Mouse (Mus musculus) thymus, adult 2 months (tissue): ENCODE data around the gene Fosl1.
A peak's percentile ranks its signal among the peaks of the same experiment; 100 is the strongest.

Source experiments
- CTCF ChIP-seq: fragments of 200-500 bp; IDR thresholded peaks from 2 replicates; pipeline ENCODE4 v1.5.1; 2012; ENCODE audit warnings: mild to moderate bottlenecking, control low read depth, low read length, moderate library complexity, borderline replicate concordance; ENCODE audit not compliant: control insufficient read depth, poor library complexity, insufficient read depth; ENCODE audit errors: extremely low read depth
- POLR2A ChIP-seq: fragments of 200-500 bp; IDR thresholded peaks from 2 replicates; pipeline ENCODE4 v1.6.1; 2012; ENCODE audit warnings: mild to moderate bottlenecking, low read length, control low read depth, moderate library complexity; ENCODE audit not compliant: control insufficient read depth, poor library complexity, insufficient read depth; ENCODE audit errors: extremely low read depth

- TF ChIP-seq CTCF: peak; percentile 91
- TF ChIP-seq POLR2A: no peak
Measured at GRCm38 (mm10) chr19:5463791-5464562, 16.6 kb downstream of the Fosl1 start.
